Mouse (Mus musculus) stomach, postnatal 0 days (tissue): ENCODE results near the gene As3mt. TPM values are rescaled to one million over a fixed set of nuclear protein-coding genes. Genes with fewer than 3 reads are reported as not detected.

Experiments
- ATAC-seq: fragments of 200-750 bp; cut with Nextera tagmentation; 2 replicates; pipeline ENCODE4 v1.8.0; 2017; ENCODE audit not compliant: low FRiP score, low TSS enrichment
- DNase-seq: peaks from one replicate; pipeline ENCODE4 v3.0.0-alpha.2; 2016; ENCODE audit warnings: low spot score
- H3K27ac ChIP-seq: fragments of 300-500 bp; sonication (generic); replicated peaks from 2 replicates; pipeline ENCODE4 v1.5.1; 2014; ENCODE audit warnings: mild to moderate bottlenecking, control low read depth
- H3K27me3 ChIP-seq: fragments of 300-500 bp; sonication (generic); 2 replicates; pipeline ENCODE4 v1.6.1; 2014; ENCODE audit warnings: low read length; ENCODE audit not compliant: control insufficient read depth, insufficient read depth
- H3K36me3 ChIP-seq: fragments of 300-500 bp; sonication (generic); 2 replicates; pipeline ENCODE4 v1.6.1; 2014; ENCODE audit warnings: low read length, mixed read lengths; ENCODE audit not compliant: control insufficient read depth, insufficient read depth
- H3K4me1 ChIP-seq: fragments of 300-500 bp; sonication (generic); replicated peaks from 2 replicates; pipeline ENCODE4 v1.6.1; 2014; ENCODE audit warnings: antibody characterized with exemption; ENCODE audit not compliant: control insufficient read depth, insufficient read depth
- H3K4me2 ChIP-seq: fragments of 300-500 bp; sonication (generic); replicated peaks from 2 replicates; pipeline ENCODE4 v1.6.1; 2014; ENCODE audit warnings: low read depth, mild to moderate bottlenecking, control low read depth, moderate library complexity
- H3K4me3 ChIP-seq: fragments of 300-500 bp; sonication (generic); 2 replicates; pipeline ENCODE4 v1.5.1; 2014; ENCODE audit warnings: low read depth, low read length, control low read depth
- H3K9ac ChIP-seq: fragments of 300-500 bp; sonication (generic); 2 replicates; pipeline ENCODE4 v1.6.1; 2014; ENCODE audit warnings: mild to moderate bottlenecking, low read length, control low read depth, mixed read lengths
- H3K9me3 ChIP-seq: fragments of 300-500 bp; sonication (generic); 2 replicates; pipeline ENCODE4 v1.6.1; 2016; ENCODE audit warnings: low read length; ENCODE audit not compliant: control insufficient read depth
- CTCF ChIP-seq: IDR thresholded peaks from 2 replicates; pipeline ENCODE4 v1.5.1; 2016; ENCODE audit warnings: antibody characterized with exemption, low read depth, mild to moderate bottlenecking, moderate library complexity
- EP300 ChIP-seq: optimal IDR thresholded peaks from 2 replicates; pipeline ENCODE3; 2016; ENCODE audit warnings: antibody characterized with exemption
- WGBS: fragments of 180-500 bp; shearing (Covaris S2); extraction: QIAGEN DNeasy Blood & Tissue Kit; methylation state at CpG from one replicate; pipeline ENCODE4 v1.1.7; 2014; 5-methylcytosine and 5-hydroxymethylcytosine counted together
- polyA plus RNA-seq: library from polyadenylated mRNA; unstranded; fragments of >200 nt; fragmentation: Nextera tagmentation; extraction: Ambion mirVana; gene quantifications from 2 replicates; pipeline ENCODE4 v1.2.1, GENCODE M21; 2015

The As3mt gene
- polyA plus RNA-seq, 1 experiment from 2014 or later, result 17.7 TPM

DNA sequence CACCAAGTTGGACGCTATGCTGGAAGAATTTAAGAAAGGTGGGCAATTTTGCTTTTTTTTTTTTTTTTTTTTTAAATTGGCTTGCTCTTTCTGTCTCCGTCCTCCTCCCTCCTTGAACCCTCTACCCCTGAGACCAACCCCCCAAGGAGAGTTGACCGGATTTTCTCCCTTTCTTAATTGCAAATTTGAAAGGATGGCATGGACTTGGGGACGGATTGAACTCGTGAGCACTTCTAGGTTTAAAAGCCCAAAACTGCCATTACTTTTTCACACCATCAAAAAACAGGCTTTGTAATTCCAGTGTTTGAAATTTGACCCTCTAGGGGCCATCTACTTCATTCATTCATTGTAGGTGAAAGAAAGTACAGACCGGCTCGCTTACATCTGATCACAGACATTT, 56.1 kb downstream of the As3mt start:
- no peaks in the 10 kb centered on the region for H3K27me3 ChIP-seq
- DNase-seq (no peak), ATAC-seq (no peak)
- no peak overlapping the region for H3K9ac ChIP-seq
- peak overlapping the region; percentile 89 for H3K4me2 ChIP-seq
- no peaks in the 10 kb centered on the region for H3K36me3 ChIP-seq
- no peaks in the 10 kb centered on the region for H3K9me3 ChIP-seq
- WGBS, result 43% methylated on average over 7 of the region's 7 CpGs
- no peak for TF ChIP-seq EP300
- no peak for TF ChIP-seq CTCF
- H3K27ac ChIP-seq, result no peak overlapping the region
- H3K4me3 ChIP-seq, result peak overlapping the region; percentile 75; the same call in 1 of the 2 replicates
- no peaks in the 10 kb centered on the region for H3K4me1 ChIP-seq

GRCm38 (mm10) chr19:46763932-46764762, 56.9 kb downstream of the As3mt start:
- TF ChIP-seq EP300 (no peak), CTCF (no peak)
- no peak for ATAC-seq
- WGBS, result 70% methylated on average over 12 of the region's 12 CpGs

GRCm38 (mm10) chr19:46764763-46765117, 57.5 kb downstream of the As3mt start:
- WGBS, result 81% methylated on average over 9 of the region's 9 CpGs
- Histone ChIP-seq H3K9ac (no peak overlapping the region), H3K4me2 (no peak overlapping the region), H3K27ac (no peak overlapping the region), H3K27me3 (no peaks in the 10 kb centered on the region), H3K4me1 (no peaks in the 10 kb centered on the region), H3K36me3 (no peaks in the 10 kb centered on the region), H3K9me3 (no peaks in the 10 kb centered on the region), H3K4me3 (no peak overlapping the region)
- ATAC-seq (no peak), DNase-seq (no peak)
- TF ChIP-seq CTCF, result no peak
- TF ChIP-seq EP300, result no peak

More at GRCm38 (mm10) chr19:46763932-46764762, 56.9 kb downstream of the As3mt start:
- Histone ChIP-seq H3K4me3 (no peak overlapping the region; the same call in 1 of the 2 replicates), H3K4me1 (no peaks in the 10 kb centered on the region), H3K9me3 (no peaks in the 10 kb centered on the region), H3K36me3 (no peaks in the 10 kb centered on the region), H3K9ac (no peak overlapping the region), H3K27me3 (no peaks in the 10 kb centered on the region), H3K27ac (no peak overlapping the region), H3K4me2 (no peak overlapping the region; the same call in 1 of the 2 replicates)
- no peak for DNase-seq

DNA sequence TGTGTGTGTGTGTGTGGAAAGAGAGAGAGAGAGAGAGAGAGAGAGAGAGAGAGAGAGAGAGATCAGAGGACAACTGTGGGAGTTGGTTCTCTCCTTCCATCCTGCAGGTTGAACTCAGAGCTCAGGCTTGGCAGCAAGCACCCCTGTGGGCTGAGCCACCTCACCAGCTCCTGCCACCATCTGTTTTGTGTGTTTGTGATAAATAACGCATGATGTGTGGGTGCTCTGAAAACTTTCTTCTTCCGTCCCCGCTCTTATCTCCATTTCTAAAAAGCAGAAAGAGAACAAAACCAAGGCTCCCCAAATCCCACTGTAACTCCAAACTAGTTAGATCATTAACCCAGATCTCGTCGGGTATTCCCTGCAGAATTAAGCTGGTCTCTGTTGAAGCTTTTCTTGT, 58.9 kb downstream of the As3mt start:
- Histone ChIP-seq H3K36me3 (no peaks in the 10 kb centered on the region), H3K27me3 (no peaks in the 10 kb centered on the region), H3K4me1 (no peaks in the 10 kb centered on the region), H3K4me3 (no peak overlapping the region), H3K9me3 (no peaks in the 10 kb centered on the region), H3K9ac (no peak overlapping the region), H3K27ac (no peak overlapping the region), H3K4me2 (no peak overlapping the region)
- TF ChIP-seq CTCF, result no peak
- no peak for TF ChIP-seq EP300
- ATAC-seq (no peak), DNase-seq (no peak)
- 65% methylated on average over 5 of the region's 5 CpGs for WGBS

- H3K27me3 ChIP-seq, result no peaks in the 10 kb centered on the region
Observed at GRCm38 (mm10) chr19:46769759-46770158, 62.5 kb downstream of the As3mt start.

GRCm38 (mm10) chr19:46771801-46772200, 64.5 kb downstream of the As3mt start:
- Histone ChIP-seq H3K36me3 (no peaks in the 10 kb centered on the region), H3K4me2 (no peak overlapping the region), H3K27me3 (no peaks in the 10 kb centered on the region), H3K4me3 (no peak overlapping the region), H3K9ac (no peak overlapping the region), H3K27ac (no peak overlapping the region), H3K9me3 (no peaks in the 10 kb centered on the region), H3K4me1 (no peaks in the 10 kb centered on the region)
- TF ChIP-seq CTCF (no peak), EP300 (no peak)
- 81% methylated on average over 6 of the region's 6 CpGs for WGBS
- ATAC-seq, result no peak
- DNase-seq, result no peak

More at GRCm38 (mm10) chr19:46769759-46770158, 62.5 kb downstream of the As3mt start:
- WGBS, result 87% methylated on average over 11 of the region's 11 CpGs
- Histone ChIP-seq H3K9me3 (no peaks in the 10 kb centered on the region), H3K4me3 (no peak overlapping the region), H3K4me1 (no peaks in the 10 kb centered on the region), H3K4me2 (no peak overlapping the region), H3K27ac (no peak overlapping the region), H3K36me3 (no peaks in the 10 kb centered on the region), H3K9ac (no peak overlapping the region)
- no peak for DNase-seq
- TF ChIP-seq EP300 (no peak), CTCF (no peak)
- no peak for ATAC-seq
